Mouse (Mus musculus): ENCODE measurements at regions not wholly inside any gene's neighbourhood (a gene's known extent, or its start where the extent isn't known, plus 50 kb on each side); places are given as distances from the start of the nearest gene placed in this dataset.

DNA sequence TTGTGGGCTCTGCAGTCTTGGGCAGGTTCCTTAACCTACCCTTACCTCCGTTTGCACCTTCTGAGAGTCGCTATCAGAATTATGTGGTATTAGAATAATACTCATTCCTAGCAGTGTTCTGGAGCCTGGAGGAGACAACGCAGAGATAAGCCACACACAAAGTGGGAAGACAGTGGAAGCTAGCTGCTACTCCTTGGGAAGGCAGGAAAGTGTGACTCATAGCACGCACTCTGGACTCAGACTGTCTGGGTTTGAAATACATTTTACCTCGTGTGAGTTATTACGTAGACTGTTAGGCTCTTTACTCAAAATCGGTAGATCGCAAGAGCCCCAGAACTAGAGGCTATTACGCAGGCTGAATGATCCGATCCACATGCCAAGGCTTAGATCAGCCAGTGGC lies 66.7 kb upstream of the Cited2 start:
- 88% methylated on average over 10 of the region's 10 CpGs for WGBS
- DNase-seq (ENCODE audit: low spot score): no peak
- Histone ChIP-seq H3K27me3 (ENCODE audit: low read depth, poor library complexity, severe bottlenecking) (no peaks in the 10 kb centered on the region), H3K27ac (replicated peaks) (no peak overlapping the region), H3K36me3 (no peaks in the 10 kb centered on the region), H3K4me1 (peaks cover 36% of the 10 kb centered on the region), H3K9me3 (replicated peaks) (no peaks in the 10 kb centered on the region), H3K4me3 (no peak overlapping the region)

GRCm38 (mm10) chr10:17656872-17657482 lies 66.0 kb upstream of the Cited2 start:
- Histone ChIP-seq H3K9me3 (replicated peaks) (no peaks in the 10 kb centered on the region), H3K4me3 (no peak overlapping the region), H3K4me1 (peaks cover 36% of the 10 kb centered on the region), H3K27me3 (ENCODE audit: low read depth, poor library complexity, severe bottlenecking) (no peaks in the 10 kb centered on the region), H3K36me3 (no peaks in the 10 kb centered on the region), H3K27ac (replicated peaks) (no peak overlapping the region)
- no peak for DNase-seq (ENCODE audit: low spot score)
- 13% methylated on average over 8 of the region's 8 CpGs for WGBS

DNA sequence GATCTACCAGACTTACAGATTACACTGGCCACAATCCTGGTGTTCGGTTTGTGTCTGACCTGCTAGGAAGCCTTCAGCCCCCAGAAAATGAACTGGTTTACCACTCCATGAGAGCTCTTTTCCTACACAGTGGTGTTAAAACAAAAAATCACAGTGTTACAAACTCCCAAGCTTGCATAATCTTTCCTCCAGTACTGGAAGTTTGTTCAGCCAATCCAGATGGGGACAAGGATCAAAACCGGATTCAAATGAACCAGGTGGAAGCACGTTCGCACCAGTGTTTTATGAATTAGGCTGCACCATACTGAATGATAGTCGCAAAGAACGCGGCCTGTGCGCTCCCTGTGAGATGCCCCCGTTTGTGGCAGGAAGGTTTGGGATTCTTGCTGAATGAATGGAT lies 63.4 kb upstream of the Cited2 start:
- DNase-seq (ENCODE audit: low spot score): no peak
- Histone ChIP-seq H3K4me3 (no peak overlapping the region), H3K9me3 (replicated peaks) (no peaks in the 10 kb centered on the region), H3K4me1 (peaks cover 20% of the 10 kb centered on the region), H3K36me3 (no peaks in the 10 kb centered on the region), H3K27ac (replicated peaks) (no peak overlapping the region), H3K27me3 (ENCODE audit: low read depth, poor library complexity, severe bottlenecking) (no peaks in the 10 kb centered on the region)
- WGBS: 96% methylated on average over 9 of the region's 9 CpGs

GRCm38 (mm10) chr10:17660836-17661452 lies 62.1 kb upstream of the Cited2 start:
- Histone ChIP-seq H3K27me3 (ENCODE audit: low read depth, poor library complexity, severe bottlenecking) (no peaks in the 10 kb centered on the region), H3K9me3 (replicated peaks) (no peaks in the 10 kb centered on the region), H3K4me1 (peaks cover 14% of the 10 kb centered on the region), H3K4me3 (no peak overlapping the region), H3K36me3 (no peaks in the 10 kb centered on the region), H3K27ac (replicated peaks) (no peak overlapping the region)
- WGBS: 91% methylated on average over 5 of the region's 5 CpGs
- no peak for DNase-seq (ENCODE audit: low spot score)

- Histone ChIP-seq H3K27ac (replicated peaks) (no peak overlapping the region), H3K4me3 (no peak overlapping the region), H3K27me3 (ENCODE audit: low read depth, poor library complexity, severe bottlenecking) (no peaks in the 10 kb centered on the region), H3K4me1 (no peaks in the 10 kb centered on the region), H3K36me3 (no peaks in the 10 kb centered on the region), H3K9me3 (replicated peaks) (no peaks in the 10 kb centered on the region)
- WGBS: 92% methylated on average over 3 of the region's 3 CpGs
- DNase-seq (ENCODE audit: low spot score): no peak
Measured at GRCm38 (mm10) chr10:17666089-17666488, 56.9 kb upstream of the Cited2 start.

DNA sequence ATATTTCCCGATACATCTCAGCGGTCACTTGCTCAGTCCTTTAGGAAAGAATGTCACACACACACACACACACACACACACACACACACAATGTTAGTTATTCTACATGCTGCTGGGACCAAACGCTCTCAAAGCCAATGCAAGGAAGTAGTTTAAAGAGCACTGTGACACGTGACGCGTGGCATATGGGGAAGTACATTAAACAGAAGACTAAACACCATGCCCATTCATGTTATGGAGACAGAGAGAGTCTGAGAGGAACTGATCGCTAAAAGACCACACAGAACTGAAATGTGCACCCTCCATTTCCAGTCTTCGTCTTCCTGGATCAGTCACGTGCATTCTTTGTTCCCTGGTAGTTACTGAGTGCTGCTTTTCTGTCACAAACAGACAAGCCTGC lies 53.6 kb upstream of the Cited2 start:
- WGBS: 90% methylated on average over 9 of the region's 9 CpGs
- Histone ChIP-seq H3K27me3 (ENCODE audit: low read depth, poor library complexity, severe bottlenecking) (no peaks in the 10 kb centered on the region), H3K4me3 (no peak overlapping the region), H3K9me3 (replicated peaks) (no peaks in the 10 kb centered on the region), H3K4me1 (no peaks in the 10 kb centered on the region), H3K36me3 (no peaks in the 10 kb centered on the region), H3K27ac (replicated peaks) (no peak overlapping the region)
- DNase-seq (ENCODE audit: low spot score): no peak
